Mouse (Mus musculus): ENCODE data around the gene Omp.

DNA sequence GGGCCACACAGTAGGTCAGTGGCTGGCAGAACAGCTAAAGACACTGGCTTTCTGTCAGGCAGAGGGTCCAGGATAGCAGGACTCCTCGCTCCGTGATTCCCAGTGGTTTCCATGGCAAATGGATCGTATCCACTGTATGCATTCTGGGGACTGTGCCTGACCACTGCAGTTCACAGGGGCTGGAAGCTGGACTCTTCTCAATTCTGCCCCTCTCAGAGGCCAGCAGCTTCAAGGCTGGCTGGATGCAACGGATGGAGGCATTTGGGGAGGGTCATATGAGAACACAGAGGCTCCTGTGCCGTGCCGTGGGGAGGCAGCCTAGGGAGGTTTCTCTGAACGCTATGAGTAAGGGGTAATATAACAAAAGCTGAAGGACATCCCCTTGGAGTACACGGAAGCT, 3.1 kb downstream of the Omp start:
- TF ChIP-seq CTCF (conservative IDR thresholded peaks at IDR 0.05; ENCODE audit: low read length) (no peak), POU5F1 (IDR thresholded peaks at IDR 0.05; ENCODE audit: borderline replicate concordance, low read length) (no peak), NANOG (IDR thresholded peaks at IDR 0.05; ENCODE audit: borderline replicate concordance, low read length) (no peak)
